Mouse (Mus musculus) Patski (cell line): ENCODE measurements around the gene Ftsj1. TPM values are rescaled to one million over a fixed set of nuclear protein-coding genes. Genes with fewer than 3 reads are reported as not detected.

Source experiments
- ATAC-seq: fragments of 100-300 bp; one replicate; pipeline ENCODE4 v1.8.0; 2021
- CTCF ChIA-PET: fragments of 350-600 bp; sonication (Branson Sonifier 250); formaldehyde crosslinking; loops from one replicate; lab custom pipeline; 2022; ENCODE audit warnings: inconsistent platforms; lab: Charles Lee
- POLR2A ChIA-PET: fragments of 350-600 bp; sonication (Branson Sonifier 250); formaldehyde crosslinking; loops from one replicate; lab custom pipeline; 2022; ENCODE audit warnings: antibody characterized with exemption, inconsistent platforms; lab: Charles Lee
- DNase-seq: peaks from one replicate; pipeline ENCODE4 v3.0.0-alpha.2; 2011; ENCODE audit warnings: low read depth, low spot score
- H3K27me3 ChIP-seq: fragments of 371-371 bp; one replicate; pipeline ENCODE4 v1.5.1; 2021
- CTCF ChIP-seq: fragments of 100-300 bp; IDR thresholded peaks from one replicate; pipeline ENCODE4 v1.5.1; 2021
- in situ Hi-C: fragments of 300-500 bp; cut with MboI; formaldehyde crosslinking; loops from 3 replicates; pipeline ENCODE4 v1.11.1; 2018; ENCODE audit warnings: low pct_unique_long_range_greater_than_20kb, mixed read lengths
- polyA plus RNA-seq: library from polyadenylated mRNA; unstranded; gene quantifications from one replicate; pipeline ENCODE4 v1.2.3, GENCODE M21; 2021

Ftsj1 gene
- polyA plus RNA-seq, 1 experiment from 2014 or later: 38.1 TPM

DNA sequence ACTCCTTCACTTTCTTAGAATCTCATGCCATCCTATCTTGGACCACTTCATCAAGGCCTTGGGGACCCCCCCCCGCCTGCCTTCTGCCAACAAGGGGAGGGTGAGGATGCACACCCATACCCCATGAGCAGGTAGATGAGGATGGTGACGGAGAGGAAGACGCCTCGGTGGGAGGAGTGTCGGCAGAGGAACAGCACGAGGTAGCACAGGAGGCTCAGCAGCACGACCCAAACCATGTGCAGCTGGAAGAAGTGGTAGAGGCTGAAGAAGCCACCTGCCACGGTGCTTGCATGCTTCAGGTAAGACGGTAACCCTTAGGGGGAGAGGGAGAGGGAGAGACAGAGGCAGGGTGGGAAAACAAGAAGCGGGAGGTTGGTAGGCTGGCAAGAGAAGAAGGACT is 48.1 kb downstream of the Ftsj1 start:
- CTCF ChIA-PET: no interaction called here
- in situ Hi-C loops: no loop called here
- TF ChIP-seq CTCF: no peak
- POLR2A ChIA-PET: no interaction called here
- ATAC-seq (no peak), DNase-seq (no peak)
- peaks cover 9% of the 10 kb centered on the region for H3K27me3 ChIP-seq

- TF ChIP-seq CTCF: no peak
- H3K27me3 ChIP-seq: peaks cover 9% of the 10 kb centered on the region
- in situ Hi-C loops: no loop called here
- POLR2A ChIA-PET: no interaction called here
- DNase-seq: no peak
- CTCF ChIA-PET: no interaction called here
- no peak for ATAC-seq
Observed at GRCm38 (mm10) chrX:8203105-8203504, 49.1 kb downstream of the Ftsj1 start.

- no peak for ATAC-seq
- no peak for TF ChIP-seq CTCF
- no peaks in the 10 kb centered on the region for H3K27me3 ChIP-seq
- POLR2A ChIA-PET: no interaction called here
- CTCF ChIA-PET: no interaction called here
- in situ Hi-C loops: loop anchor here (5.0 kb wide), 1 partner anchor 59 kb away; the partner anchor contains the start of gene Ftsj1
- DNase-seq: no peak
Observed at GRCm38 (mm10) chrX:8193419-8193723, 58.8 kb downstream of the Ftsj1 start, which contains the start of gene Ebp. TSS of gene Ebp (minus strand) at chrX:8193512.

DNA sequence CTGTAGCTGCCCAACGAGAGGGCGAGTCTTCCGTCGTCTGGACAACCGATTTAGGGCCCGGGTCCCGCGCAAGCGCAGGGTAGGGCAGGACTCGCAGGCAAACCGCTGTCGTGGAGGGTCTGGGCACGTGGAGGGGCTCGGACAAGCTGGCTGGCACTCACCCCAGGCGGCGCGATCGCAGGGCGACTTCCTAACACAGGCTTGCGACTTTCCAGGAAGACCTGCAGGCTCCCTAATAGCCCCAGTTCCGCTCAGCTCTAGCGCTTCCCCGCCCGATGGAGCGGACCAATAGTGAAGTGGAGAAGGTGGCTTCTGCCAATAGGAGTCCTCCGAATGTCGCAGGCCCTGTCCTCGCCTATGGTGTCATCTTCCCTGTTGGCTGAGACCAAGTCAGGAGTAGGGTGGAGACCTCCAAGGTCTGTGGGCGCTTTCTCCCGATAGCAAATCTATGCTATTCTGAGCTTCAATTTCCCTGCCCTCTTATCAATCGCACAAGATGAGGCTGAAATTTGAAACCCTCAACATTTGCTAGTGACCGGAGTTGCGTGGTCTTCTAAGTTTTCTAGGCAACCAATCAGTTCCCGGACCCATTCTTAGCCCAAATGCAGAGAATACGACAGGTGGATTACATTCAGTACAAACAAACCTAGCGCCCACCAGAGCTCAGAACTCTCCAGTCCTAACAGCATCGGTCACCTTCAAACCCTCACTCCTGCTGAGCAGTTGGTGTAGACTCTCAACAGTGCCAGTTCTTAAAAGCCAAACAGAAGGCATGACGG is 59.4 kb downstream of the Ftsj1 start:
- DNase-seq (peak; percentile 17), ATAC-seq (peak; percentile 100)
- POLR2A ChIA-PET: interaction anchor here (1.1 kb wide), 1 partner anchor 48 kb away, joined by 5 read pairs; no protein-coding TSS in a partner anchor
- no peaks in the 10 kb centered on the region for H3K27me3 ChIP-seq
- CTCF ChIA-PET: interaction anchor here (0.9 to 1.1 kb wide), 2 partner anchors 18 to 61 kb away, joined by 3 to 4 read pairs; no protein-coding TSS in a partner anchor
- in situ Hi-C loops: loop anchor here (5.0 kb wide), 1 partner anchor 59 kb away; the partner anchor contains the start of gene Ftsj1
- TF ChIP-seq CTCF: no peak

DNA sequence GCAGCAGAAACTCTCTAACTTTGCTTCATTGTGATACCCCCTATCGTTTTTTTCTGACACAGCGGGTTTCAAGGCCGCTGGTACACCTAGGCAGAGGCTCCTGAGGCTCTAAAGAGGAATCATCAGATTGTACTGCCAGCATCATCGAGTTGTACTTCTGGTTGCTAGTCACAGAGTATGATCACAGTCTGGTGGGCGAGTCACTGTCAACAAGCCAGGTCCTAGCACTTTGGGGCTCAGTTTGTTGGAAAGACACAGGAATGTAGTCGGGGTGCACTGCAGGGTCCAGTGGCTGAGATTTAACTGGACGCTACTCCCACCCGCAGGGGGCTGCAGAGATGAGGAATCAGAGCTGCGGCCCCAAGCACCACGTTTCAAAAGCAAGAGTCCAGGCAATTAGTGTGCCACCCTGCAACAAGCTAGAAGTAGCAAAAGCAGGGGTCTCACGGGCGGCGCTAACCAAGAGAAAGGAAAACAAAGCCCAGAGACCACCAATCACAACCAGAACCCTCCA is 60.0 kb downstream of the Ftsj1 start:
- POLR2A ChIA-PET: interaction anchor here (1.1 kb wide), 1 partner anchor 48 kb away, joined by 5 read pairs; no protein-coding TSS in a partner anchor
- TF ChIP-seq CTCF: no peak
- CTCF ChIA-PET: interaction anchor here (0.9 to 1.1 kb wide), 2 partner anchors 17 to 62 kb away, joined by 3 to 4 read pairs; no protein-coding TSS in a partner anchor
- in situ Hi-C loops: loop anchor here (5.0 kb wide), 1 partner anchor 60 kb away; the partner anchor contains the start of gene Ftsj1
- ATAC-seq (no peak), DNase-seq (no peak)
- no peaks in the 10 kb centered on the region for H3K27me3 ChIP-seq

Other genes starting within 250 kb of the Ftsj1 start
- 3.2 TPM for gene Glod5, start 233.9 kb downstream of the Ftsj1 start, polyA plus RNA-seq
- gene Suv39h1, start 177.6 kb downstream of the Ftsj1 start, polyA plus RNA-seq: 31.9 TPM
- 0.10 TPM for gene Was, start 161.9 kb downstream of the Ftsj1 start, polyA plus RNA-seq
- 66.1 TPM for gene Wdr13, start 119.5 kb downstream of the Ftsj1 start, polyA plus RNA-seq
- gene Rbm3, start 106.5 kb downstream of the Ftsj1 start, polyA plus RNA-seq: 255 TPM
- 15.5 TPM for gene Tbc1d25, start 76.2 kb downstream of the Ftsj1 start, polyA plus RNA-seq
- gene Ebp, start 58.9 kb downstream of the Ftsj1 start, polyA plus RNA-seq: 51.1 TPM
- 13.8 TPM for gene Porcn, start 45.9 kb downstream of the Ftsj1 start, polyA plus RNA-seq
- gene Slc38a5, start 18.7 kb upstream of the Ftsj1 start, polyA plus RNA-seq: not detected
- gene Ssxb10, start 75.0 kb upstream of the Ftsj1 start, polyA plus RNA-seq: not detected
- not detected for gene Ssxb9, start 114.6 kb upstream of the Ftsj1 start, polyA plus RNA-seq
- not detected for gene Ssxb1, start 160.9 kb upstream of the Ftsj1 start, polyA plus RNA-seq
- gene Ssxb2, start 209.3 kb upstream of the Ftsj1 start, polyA plus RNA-seq: not detected